In genomic region chr17:48090305-48090704, GRCm38 (mm10) we compare ENCODE assay signal across 28 mouse cellular contexts. TPM values are rescaled to one million over a fixed set of nuclear protein-coding genes. Genes with fewer than 3 reads are reported as not detected.
DNase-seq lines count a peak whose midpoint lies in the region; ATAC-seq and TF ChIP-seq lines count a peak whose summit lies in the region.
"Had no signal": no experiment of that assay in that cellular context is flagged by ENCODE, and none has a peak within 500 bp of the region (broad histone marks: within the 10 kb centered on the region; RNA-seq: fewer than 3 reads in every experiment).

No protein-coding gene starts in this region.

- H3K4me2 ChIP-seq in hindbrain, embryonic 16.5 days (ENCODE audit: low read length) = no peak overlapping the region
- H3K4me2 ChIP-seq: heart, embryonic 13.5 days; liver, embryonic 15.5 days; lung, embryonic 15.5 days; neural tube, embryonic 12.5 days had no signal

- H3K9me3 ChIP-seq in hindbrain, embryonic 10.5 days = peaks cover 7% of the 10 kb centered on the region; the same call in 1 of the 2 replicates
- H3K9me3 ChIP-seq in hindbrain, embryonic 16.5 days (ENCODE audit: control insufficient read depth, low read length) = no peaks in the 10 kb centered on the region; the same call in 1 of the 2 replicates
- H3K9me3 ChIP-seq: lung, embryonic 15.5 days; neural tube, embryonic 12.5 days had no signal

- no peak for TF ChIP-seq POLR2A in testis, adult 2 months (IDR thresholded peaks at IDR 0.05; ENCODE audit: control insufficient read depth, low read depth, low read length)

- ATAC-seq in hindbrain, embryonic 16.5 days = no peak
- ATAC-seq: forebrain, postnatal 0 days had no signal

- TF ChIP-seq CTCF in testis, adult 2 months (IDR thresholded peaks at IDR 0.05; ENCODE audit: control insufficient read depth, insufficient read depth, insufficient replicate concordance, low read depth, low read length) = no peak

- DNase-seq in cerebellum, postnatal 10 days = peak; percentile 70 to 79
- DNase-seq in cerebellum, adult 18-20 months = no peak
- peak; percentile 11 for DNase-seq in hindbrain, embryonic 10.5 days (ENCODE audit: low spot score)
- no peak for DNase-seq in testis, postnatal 10 days (ENCODE audit: low spot score)
- no peak for DNase-seq in gastrocnemius, adult 18-20 months (ENCODE audit: low spot score)
- DNase-seq: adrenal gland, postnatal 25 days; cerebellum, postnatal 25 days; forebrain, postnatal 0 days; gastrocnemius, postnatal 25 days; heart, adult 2 months; heart, postnatal 14 days; kidney, adult 11 months; liver; lung, postnatal 36 days; thymus, postnatal 25 days had no signal

- peaks cover 27% of the 10 kb centered on the region for H3K27me3 ChIP-seq in hindbrain, embryonic 10.5 days (ENCODE audit: insufficient read depth, poor library complexity, severe bottlenecking)
- peaks cover 7% of the 10 kb centered on the region for H3K27me3 ChIP-seq in hindbrain, embryonic 16.5 days (replicated peaks; ENCODE audit: control insufficient read depth, insufficient read depth, low read length)
- no peaks in the 10 kb centered on the region for H3K27me3 ChIP-seq in testis, adult 2 months (ENCODE audit: control insufficient read depth, insufficient read depth, low read length)

- H3K4me3 ChIP-seq in hindbrain, embryonic 10.5 days = no peak overlapping the region
- H3K4me3 ChIP-seq in hindbrain, embryonic 16.5 days (ENCODE audit: low read length) = no peak overlapping the region
- peak overlapping the region; percentile 94 for H3K4me3 ChIP-seq in testis, adult 2 months (ENCODE audit: control insufficient read depth, low read depth, low read length)
- H3K4me3 ChIP-seq: heart, adult 2 months; heart, embryonic 13.5 days; limb, embryonic 10.5 days; liver, embryonic 15.5 days; lung, embryonic 15.5 days; megakaryocyte, embryonic 14.5 days; neural tube, embryonic 12.5 days had no signal

- H3K36me3 ChIP-seq in hindbrain, embryonic 10.5 days = no peaks in the 10 kb centered on the region
- H3K36me3 ChIP-seq in hindbrain, embryonic 16.5 days (ENCODE audit: control insufficient read depth, insufficient read depth, low read length) = no peaks in the 10 kb centered on the region
- H3K36me3 ChIP-seq in testis, adult 2 months (ENCODE audit: control insufficient read depth, insufficient read depth, low read length) = no peaks in the 10 kb centered on the region
- H3K36me3 ChIP-seq: heart, embryonic 13.5 days; limb, embryonic 10.5 days; liver, embryonic 15.5 days; lung, embryonic 15.5 days; neural tube, embryonic 12.5 days had no signal

- H3K4me1 ChIP-seq in hindbrain, embryonic 10.5 days (replicated peaks) = peaks cover 24% of the 10 kb centered on the region
- H3K4me1 ChIP-seq in hindbrain, embryonic 16.5 days (ENCODE audit: control insufficient read depth, insufficient read depth, low read depth, low read length) = peaks cover 4% of the 10 kb centered on the region
- peaks cover 6% of the 10 kb centered on the region for H3K4me1 ChIP-seq in testis, adult 2 months (ENCODE audit: control insufficient read depth, insufficient read depth, low read length)
- H3K4me1 ChIP-seq: liver, embryonic 15.5 days; megakaryocyte, embryonic 14.5 days had no signal

- H3K9ac ChIP-seq in hindbrain, embryonic 16.5 days (ENCODE audit: low read depth, low read length) = no peak overlapping the region
- H3K9ac ChIP-seq: forebrain, postnatal 0 days; heart, embryonic 13.5 days; liver, embryonic 15.5 days; lung, embryonic 15.5 days; neural tube, embryonic 12.5 days had no signal

- H3K27ac ChIP-seq in hindbrain, embryonic 10.5 days = 0 out of 2 replicates have a peak overlapping the region, but pooled peaks have one; percentile 45
- H3K27ac ChIP-seq in hindbrain, embryonic 16.5 days (ENCODE audit: low read depth, low read length) = no peak overlapping the region
- no peak overlapping the region for H3K27ac ChIP-seq in testis, adult 2 months (ENCODE audit: control insufficient read depth, insufficient read depth, low read depth, low read length)
- H3K27ac ChIP-seq: heart, adult 2 months; heart, embryonic 13.5 days; kidney, postnatal 0 days; limb, embryonic 10.5 days; liver, embryonic 15.5 days; lung, embryonic 15.5 days; neural tube, embryonic 12.5 days had no signal

- 63% methylated on average over 12 of the region's 12 CpGs for WGBS in hindbrain, embryonic 10.5 days
- 37% methylated on average over 12 of the region's 12 CpGs for WGBS in hindbrain, embryonic 16.5 days

RNA-seq across cellular contexts. Expression of gene 1700067P10Rik, which starts 1.2 kb away (rescaled TPM):
- polyA plus RNA-seq in hindbrain, embryonic 10.5 days (2016; fragmentation: Nextera tagmentation; extraction: Ambion mirVana) = 0.14 and 0.20 TPM in 2 replicates
- 0.24 TPM in 2 replicates for polyA plus RNA-seq in hindbrain, embryonic 16.5 days (2015; fragmentation: Nextera tagmentation; extraction: Ambion mirVana)
- 159 and 164 TPM in 2 replicates for polyA plus RNA-seq in testis, adult 2 months (2012; rRNA removed)
- total RNA-seq in gastrocnemius, adult 18-20 months (2021) = not detected
- total RNA-seq: adrenal gland, postnatal 25 days; forebrain, postnatal 0 days; gastrocnemius, postnatal 25 days; heart, adult 2 months; heart, postnatal 14 days; layer of hippocampus, postnatal 10 days; left cerebral cortex, adult 8-10 months had no signal
- polyA plus RNA-seq: embryonic facial prominence, embryonic 14.5 days; forebrain, postnatal 0 days; heart, adult 2 months; heart, embryonic 13.5 days; kidney, postnatal 0 days; limb, embryonic 10.5 days; liver, embryonic 15.5 days; lung, embryonic 15.5 days; neural tube, embryonic 12.5 days; spleen, adult 2 months had no signal

RNA-seq across cellular contexts. Expression of gene 1700122O11Rik, which starts 52.2 kb away (rescaled TPM):
- polyA plus RNA-seq in hindbrain, embryonic 10.5 days (2016; fragmentation: Nextera tagmentation; extraction: Ambion mirVana) = not detected in 2 replicates
- polyA plus RNA-seq in hindbrain, embryonic 16.5 days (2015; fragmentation: Nextera tagmentation; extraction: Ambion mirVana) = not detected in 2 replicates
- 19.1 and 19.7 TPM in 2 replicates for polyA plus RNA-seq in testis, adult 2 months (2012; rRNA removed)
- total RNA-seq in gastrocnemius, adult 18-20 months (2021) = not detected
- total RNA-seq: adrenal gland, postnatal 25 days; forebrain, postnatal 0 days; gastrocnemius, postnatal 25 days; heart, adult 2 months; heart, postnatal 14 days; layer of hippocampus, postnatal 10 days; left cerebral cortex, adult 8-10 months had no signal
- polyA plus RNA-seq: embryonic facial prominence, embryonic 14.5 days; forebrain, postnatal 0 days; heart, adult 2 months; heart, embryonic 13.5 days; kidney, postnatal 0 days; limb, embryonic 10.5 days; liver, embryonic 15.5 days; lung, embryonic 15.5 days; neural tube, embryonic 12.5 days; spleen, adult 2 months had no signal

RNA-seq across cellular contexts. Expression of gene 9830107B12Rik, which starts 55.8 kb away (rescaled TPM):
- polyA plus RNA-seq in hindbrain, embryonic 10.5 days (2016; fragmentation: Nextera tagmentation; extraction: Ambion mirVana) = not detected in 2 replicates
- polyA plus RNA-seq in hindbrain, embryonic 16.5 days (2015; fragmentation: Nextera tagmentation; extraction: Ambion mirVana) = not detected in 2 replicates
- not detected in 2 replicates for polyA plus RNA-seq in testis, adult 2 months (2012; rRNA removed)
- total RNA-seq in gastrocnemius, adult 18-20 months (2021) = not detected
- total RNA-seq: adrenal gland, postnatal 25 days; forebrain, postnatal 0 days; gastrocnemius, postnatal 25 days; heart, adult 2 months; heart, postnatal 14 days; layer of hippocampus, postnatal 10 days had no signal
- polyA plus RNA-seq: embryonic facial prominence, embryonic 14.5 days; forebrain, postnatal 0 days; heart, embryonic 13.5 days; kidney, postnatal 0 days; limb, embryonic 10.5 days; lung, embryonic 15.5 days; neural tube, embryonic 12.5 days had no signal

Comparison
In these comparisons a context has a peak if more than half of its experiments do, and no peak if none do; other contexts are left out.
1. DNase-seq: peak in cerebellum, postnatal 10 days (2 of 2) and hindbrain, embryonic 10.5 days (single experiment); none in cerebellum, adult 18-20 months (0 of 2), testis, postnatal 10 days (single experiment) and gastrocnemius, adult 18-20 months (single experiment).
2. RNA of gene 1700067P10Rik, which starts 1.2 kb away (polyA plus RNA-seq): 159 to 164 TPM in testis, adult 2 months; 0.24 TPM in hindbrain, embryonic 16.5 days and 0.14 to 0.20 TPM in hindbrain, embryonic 10.5 days; every median in the first group is over 100 times any median in the second.
3. RNA of gene 1700122O11Rik, which starts 52.2 kb away (polyA plus RNA-seq): 19.1 to 19.7 TPM in testis, adult 2 months; not detected in hindbrain, embryonic 10.5 days and not detected in hindbrain, embryonic 16.5 days; every median in the first group is over 10 times any median in the second.